Mouse (Mus musculus) heart, embryonic 13.5 days (tissue): ENCODE results near the gene Chrnb1. TPM values are rescaled to one million over a fixed set of nuclear protein-coding genes. Genes with fewer than 3 reads are reported as not detected.

Experiments used
- ATAC-seq: fragments of 200-750 bp; cut with Nextera tagmentation; 2 replicates; pipeline ENCODE4 v1.8.0; 2017; ENCODE audit warnings: moderate TSS enrichment; ENCODE audit not compliant: insufficient number of reproducible peaks, low FRiP score, low TSS enrichment; ENCODE audit errors: extremely low read depth
- H3K27ac ChIP-seq: fragments of 300-500 bp; sonication (generic); replicated peaks from 2 replicates; pipeline ENCODE4 v1.5.1; 2015; ENCODE audit warnings: moderate library complexity, mild to moderate bottlenecking, inconsistent platforms
- H3K27me3 ChIP-seq: fragments of 300-500 bp; sonication (generic); replicated peaks from 2 replicates; pipeline ENCODE4 v1.6.1; 2015; ENCODE audit warnings: mild to moderate bottlenecking, inconsistent platforms
- H3K36me3 ChIP-seq: fragments of 300-500 bp; sonication (generic); 2 replicates; pipeline ENCODE4 v1.6.1; 2015; ENCODE audit warnings: mild to moderate bottlenecking, inconsistent platforms
- H3K4me1 ChIP-seq: fragments of 300-500 bp; sonication (generic); 2 replicates; pipeline ENCODE4 v1.6.1; 2015; ENCODE audit warnings: inconsistent platforms
- H3K4me2 ChIP-seq: fragments of 300-500 bp; sonication (generic); 2 replicates; pipeline ENCODE4 v1.6.1; 2015; ENCODE audit warnings: inconsistent platforms, mild to moderate bottlenecking, moderate library complexity
- H3K4me3 ChIP-seq: fragments of 300-500 bp; sonication (generic); 2 replicates; pipeline ENCODE4 v1.5.1; 2015; ENCODE audit warnings: moderate library complexity, mild to moderate bottlenecking, inconsistent platforms
- H3K9ac ChIP-seq: fragments of 300-500 bp; sonication (generic); 2 replicates; pipeline ENCODE4 v1.6.1; 2015; ENCODE audit warnings: inconsistent platforms, mild to moderate bottlenecking, moderate library complexity
- H3K9me3 ChIP-seq: fragments of 300-500 bp; sonication (generic); 2 replicates; pipeline ENCODE4 v1.6.1; 2016; ENCODE audit warnings: inconsistent platforms
- WGBS: fragments of 180-500 bp; shearing (Covaris S2); methylation state at CpG from one replicate; pipeline ENCODE4 v1.1.7; 2015; ENCODE audit warnings: mixed read lengths; 5-methylcytosine and 5-hydroxymethylcytosine counted together
- polyA plus RNA-seq: library from polyadenylated mRNA; unstranded; fragments of >200 nt; fragmentation: Nextera tagmentation; extraction: Ambion mirVana; gene quantifications from 2 replicates; pipeline ENCODE4 v1.2.1, GENCODE M21; 2015

Chrnb1 gene
- polyA plus RNA-seq, 1 experiment from 2014 or later = 7.9 TPM

DNA sequence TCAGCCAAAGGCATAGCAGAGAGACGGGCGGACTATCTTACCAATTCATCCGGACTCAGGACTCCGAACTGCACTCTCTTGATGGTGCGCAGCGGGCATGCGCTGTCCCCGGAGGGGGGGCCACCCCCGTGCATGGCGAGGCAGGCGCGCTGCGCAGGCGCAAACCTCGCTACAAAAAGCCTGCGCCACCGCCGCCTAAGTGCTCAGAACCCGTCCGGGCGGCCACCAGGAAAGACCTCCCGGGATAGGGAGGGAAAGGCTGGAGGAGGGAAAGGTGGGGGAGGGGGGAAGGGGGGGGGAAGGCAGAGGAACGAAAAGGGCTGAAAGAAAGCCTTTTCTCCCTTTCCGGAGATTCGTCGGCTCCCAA is 37.7 kb downstream of the Chrnb1 start:
- Histone ChIP-seq H3K36me3 (peaks cover 3% of the 10 kb centered on the region; the same call in 1 of the 2 replicates), H3K4me1 (peaks cover 50% of the 10 kb centered on the region), H3K9ac (peak overlapping the region; percentile 95), H3K4me2 (peak overlapping the region; percentile 75), H3K9me3 (no peaks in the 10 kb centered on the region), H3K4me3 (peak overlapping the region; percentile 69), H3K27ac (peak overlapping the region; percentile 99), H3K27me3 (no peaks in the 10 kb centered on the region)
- under 1% methylated on average over 26 of the region's 26 CpGs for WGBS
- peak; percentile 76 for ATAC-seq

DNA sequence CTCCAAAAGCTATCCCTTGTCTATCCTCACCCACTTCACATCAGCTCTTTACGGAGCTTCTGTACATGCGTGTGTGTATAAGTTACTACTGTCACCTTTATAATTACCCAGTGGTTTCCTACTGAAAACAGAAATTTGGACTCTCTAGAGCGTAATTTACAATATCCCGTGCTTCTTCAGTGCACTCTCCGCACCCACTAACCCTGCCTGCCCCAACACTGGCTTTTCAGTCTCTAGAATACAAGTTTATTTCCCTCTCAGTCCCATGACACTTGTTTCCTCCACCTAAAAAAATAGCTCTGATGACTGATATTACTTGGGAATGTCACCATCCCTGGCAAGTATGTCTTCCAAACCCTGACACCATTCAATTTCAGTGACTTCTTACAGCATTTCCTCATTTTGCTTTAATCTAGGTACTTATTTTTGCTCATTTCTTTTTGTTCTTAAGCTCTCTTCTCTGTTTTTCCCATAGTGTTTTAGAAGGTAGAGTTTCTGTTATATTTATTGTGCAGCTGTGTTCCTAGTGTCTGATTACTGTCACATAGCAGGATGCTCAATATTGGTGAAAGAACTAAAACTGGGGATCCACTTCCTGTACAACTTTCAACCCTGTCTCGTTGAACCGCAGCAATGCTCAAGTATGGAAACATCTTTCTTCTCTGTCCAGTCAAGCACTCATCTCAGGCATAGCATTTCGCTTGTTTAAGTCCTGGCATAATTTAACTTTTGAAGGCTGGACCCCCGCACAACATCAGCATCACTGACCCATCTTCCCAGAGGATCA is 38.2 kb downstream of the Chrnb1 start:
- 41% methylated on average over 9 of the region's 9 CpGs for WGBS
- Histone ChIP-seq H3K27me3 (no peaks in the 10 kb centered on the region), H3K4me2 (peak overlapping the region; percentile 75), H3K9ac (peak overlapping the region; percentile 95), H3K4me3 (peak overlapping the region; percentile 69), H3K36me3 (peaks cover 3% of the 10 kb centered on the region; the same call in 1 of the 2 replicates), H3K9me3 (no peaks in the 10 kb centered on the region), H3K27ac (peak overlapping the region; percentile 99), H3K4me1 (peaks cover 56% of the 10 kb centered on the region)
- ATAC-seq = no peak

DNA sequence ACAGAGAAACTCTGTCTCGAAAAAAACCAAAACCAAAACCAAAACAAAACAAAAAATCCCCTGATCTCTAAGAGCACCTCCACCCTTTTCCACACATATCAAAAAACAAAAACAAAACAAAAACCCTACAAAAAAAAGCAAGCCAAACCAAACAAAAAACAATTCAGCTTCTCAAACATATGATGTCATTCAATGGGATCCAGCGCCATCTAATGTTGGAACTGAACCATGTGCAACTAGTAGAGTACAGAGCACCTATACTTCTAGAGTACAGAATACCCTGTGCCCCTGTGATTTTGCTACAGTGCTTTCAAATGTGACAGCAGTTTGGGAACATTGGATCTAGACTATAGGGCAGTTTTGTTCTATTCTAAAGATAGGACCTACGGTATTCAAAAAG is 41.0 kb downstream of the Chrnb1 start:
- peaks cover 3% of the 10 kb centered on the region; the same call in 1 of the 2 replicates for H3K36me3 ChIP-seq
- H3K4me3 ChIP-seq = no peak overlapping the region
- H3K4me2 ChIP-seq = peak overlapping the region; percentile 75
- ATAC-seq = no peak
- H3K27ac ChIP-seq = no peak overlapping the region
- no peaks in the 10 kb centered on the region for H3K9me3 ChIP-seq
- 53% methylated on average over 3 of the region's 3 CpGs for WGBS
- peaks cover 61% of the 10 kb centered on the region for H3K4me1 ChIP-seq
- no peaks in the 10 kb centered on the region for H3K27me3 ChIP-seq
- no peak overlapping the region for H3K9ac ChIP-seq

DNA sequence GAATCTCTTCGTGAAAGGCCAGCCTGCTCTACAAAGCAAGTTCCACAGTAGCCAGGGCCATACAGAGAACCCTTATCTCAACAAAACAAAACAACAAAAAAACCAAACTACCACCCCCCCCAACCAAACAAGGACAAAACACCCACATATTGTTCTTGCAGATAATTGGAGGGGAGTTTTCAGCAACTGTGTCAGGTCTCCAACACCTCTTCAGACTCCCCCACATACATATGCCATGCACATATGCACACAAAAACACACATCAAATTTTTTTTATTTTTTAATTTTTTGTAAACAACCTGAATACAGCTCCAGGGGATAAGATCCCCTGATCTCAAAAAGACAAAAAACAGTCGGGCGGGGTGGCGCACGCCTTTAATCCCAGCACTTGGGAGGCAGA is 41.5 kb downstream of the Chrnb1 start:
- Histone ChIP-seq H3K9me3 (no peaks in the 10 kb centered on the region), H3K4me2 (no peak overlapping the region), H3K9ac (peak overlapping the region; percentile 54; the same call in 1 of the 2 replicates), H3K4me3 (no peak overlapping the region), H3K4me1 (peaks cover 58% of the 10 kb centered on the region), H3K27ac (no peak overlapping the region), H3K27me3 (no peaks in the 10 kb centered on the region), H3K36me3 (peaks cover 3% of the 10 kb centered on the region; the same call in 1 of the 2 replicates)
- 78% methylated on average over 5 of the region's 5 CpGs for WGBS
- no peak for ATAC-seq

DNA sequence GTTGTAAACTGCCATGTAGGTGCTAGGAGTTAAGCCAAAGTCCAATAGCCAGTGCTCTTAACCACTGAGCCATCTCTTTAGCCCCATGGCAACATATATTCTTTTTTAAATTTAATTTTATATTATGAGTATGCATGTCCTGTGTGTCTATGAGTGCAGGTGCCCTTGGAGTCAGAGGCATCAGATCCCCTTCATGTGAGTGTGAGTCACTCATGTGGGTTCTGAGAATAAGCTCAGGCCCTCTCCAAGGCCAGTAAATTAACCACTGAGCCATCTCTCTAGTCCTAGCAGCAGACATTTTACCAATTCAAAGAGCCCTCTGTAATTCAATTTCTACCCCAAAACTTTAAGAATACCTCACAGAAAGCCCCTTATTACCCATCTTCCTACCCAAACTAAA is 43.1 kb downstream of the Chrnb1 start:
- ATAC-seq = no peak
- peak overlapping the region; percentile 63 for H3K9ac ChIP-seq
- H3K27ac ChIP-seq = 0 out of 2 replicates have a peak overlapping the region, but pooled peaks have one; percentile 2

DNA sequence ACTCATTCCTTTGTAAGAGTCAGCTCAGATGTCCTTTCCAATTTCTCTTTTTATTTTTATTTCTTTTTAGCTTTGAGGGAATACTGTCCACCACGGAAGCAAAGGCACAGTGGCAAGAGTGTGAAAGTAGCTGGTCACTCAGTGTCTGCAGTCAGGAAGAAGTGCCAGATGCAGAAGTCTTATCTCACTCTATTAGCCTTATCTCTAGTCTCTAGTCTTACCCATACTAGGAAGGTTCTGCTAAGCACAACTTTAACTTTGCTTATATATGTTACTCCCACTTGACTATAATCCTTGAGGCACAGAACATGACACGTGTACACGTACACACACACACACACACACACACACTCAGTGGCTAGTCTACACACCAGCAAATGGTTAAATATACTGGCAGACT is 44.1 kb downstream of the Chrnb1 start:
- H3K36me3 ChIP-seq = peaks cover 24% of the 10 kb centered on the region
- peak overlapping the region; percentile 13; the same call in 1 of the 2 replicates for H3K4me2 ChIP-seq
- 16% methylated on average over 3 of the region's 3 CpGs for WGBS
- peaks cover 48% of the 10 kb centered on the region for H3K4me1 ChIP-seq
- peak overlapping the region; percentile 63 for H3K9ac ChIP-seq
- H3K4me3 ChIP-seq = no peak overlapping the region
- H3K27me3 ChIP-seq = no peaks in the 10 kb centered on the region
- H3K9me3 ChIP-seq = no peaks in the 10 kb centered on the region
- ATAC-seq = no peak
- H3K27ac ChIP-seq = peak overlapping the region; percentile 63

More for the DNA sequence above, 43.1 kb downstream of the Chrnb1 start:
- H3K27me3 ChIP-seq = no peaks in the 10 kb centered on the region
- H3K4me1 ChIP-seq = peaks cover 58% of the 10 kb centered on the region
- no peak overlapping the region for H3K4me2 ChIP-seq
- peaks cover 14% of the 10 kb centered on the region for H3K36me3 ChIP-seq
- H3K9me3 ChIP-seq = no peaks in the 10 kb centered on the region
- H3K4me3 ChIP-seq = no peak overlapping the region

Other genes with a start within 250 kb of the Chrnb1 start
- 0.07 and 0.28 TPM in 2 replicates for gene Dnah2, start 246.8 kb downstream of the Chrnb1 start, polyA plus RNA-seq
- gene Efnb3, start 235.7 kb downstream of the Chrnb1 start, polyA plus RNA-seq = 56.2 and 59.9 TPM in 2 replicates
- 16.8 TPM in 2 replicates for gene Wrap53, start 215.7 kb downstream of the Chrnb1 start, polyA plus RNA-seq
- 82.6 and 86.5 TPM in 2 replicates for gene Trp53, start 215.6 kb downstream of the Chrnb1 start, polyA plus RNA-seq
- gene Atp1b2, start 190.0 kb downstream of the Chrnb1 start, polyA plus RNA-seq = 24.5 and 25.0 TPM in 2 replicates
- gene Shbg, start 178.0 kb downstream of the Chrnb1 start, polyA plus RNA-seq = 0.23 and 1.7 TPM in 2 replicates
- 17.5 and 18.1 TPM in 2 replicates for gene Sat2, start 173.9 kb downstream of the Chrnb1 start, polyA plus RNA-seq
- gene Fxr2, start 163.0 kb downstream of the Chrnb1 start, polyA plus RNA-seq = 22.1 and 25.6 TPM in 2 replicates
- not detected in 2 replicates for gene Sox15, start 140.6 kb downstream of the Chrnb1 start, polyA plus RNA-seq
- 51.3 and 52.0 TPM in 2 replicates for gene Mpdu1, start 133.3 kb downstream of the Chrnb1 start, polyA plus RNA-seq
- 8.8 and 10.5 TPM in 2 replicates for gene Cd68, start 129.8 kb downstream of the Chrnb1 start, polyA plus RNA-seq
- gene Eif4a1, start 123.5 kb downstream of the Chrnb1 start, polyA plus RNA-seq = 372 and 373 TPM in 2 replicates
- 59.2 and 63.5 TPM in 2 replicates for gene Senp3, start 113.9 kb downstream of the Chrnb1 start, polyA plus RNA-seq
- 0.23 and 0.38 TPM in 2 replicates for gene Tnfsf13, start 110.2 kb downstream of the Chrnb1 start, polyA plus RNA-seq
- gene Tnfsf12, start 100.1 kb downstream of the Chrnb1 start, polyA plus RNA-seq = 4.7 and 5.7 TPM in 2 replicates
- 3.3 and 3.4 TPM in 2 replicates for gene Tnfsfm13, start 99.8 kb downstream of the Chrnb1 start, polyA plus RNA-seq
- gene Polr2a, start 37.3 kb downstream of the Chrnb1 start, polyA plus RNA-seq = 16.1 and 19.1 TPM in 2 replicates
- gene Slc35g3, start 34.0 kb downstream of the Chrnb1 start, polyA plus RNA-seq = 0.19 and 0.51 TPM in 2 replicates
- gene Zbtb4, start 30.0 kb downstream of the Chrnb1 start, polyA plus RNA-seq = 2.7 and 3.1 TPM in 2 replicates
- 2.0 and 2.3 TPM in 2 replicates for gene Fgf11, start 5.9 kb upstream of the Chrnb1 start, polyA plus RNA-seq
- 1.8 and 1.9 TPM in 2 replicates for gene Tmem102, start 9.7 kb upstream of the Chrnb1 start, polyA plus RNA-seq
- gene Gm39566, start 19.4 kb upstream of the Chrnb1 start, polyA plus RNA-seq = not detected in 2 replicates
- not detected in 2 replicates for gene Spem2, start 22.5 kb upstream of the Chrnb1 start, polyA plus RNA-seq
- not detected in 2 replicates for gene Spem1, start 26.2 kb upstream of the Chrnb1 start, polyA plus RNA-seq
- 2.0 and 2.4 TPM in 2 replicates for gene Nlgn2, start 41.8 kb upstream of the Chrnb1 start, polyA plus RNA-seq
- gene Tmem256, start 42.6 kb upstream of the Chrnb1 start, polyA plus RNA-seq = 330 and 361 TPM in 2 replicates
- gene Plscr3, start 50.4 kb upstream of the Chrnb1 start, polyA plus RNA-seq = 75.4 and 76.2 TPM in 2 replicates
- gene Tnk1, start 62.8 kb upstream of the Chrnb1 start, polyA plus RNA-seq = 0.38 and 0.56 TPM in 2 replicates
- gene Tmem95, start 82.1 kb upstream of the Chrnb1 start, polyA plus RNA-seq = not detected in 2 replicates
- 3.9 TPM in 2 replicates for gene Kctd11, start 85.5 kb upstream of the Chrnb1 start, polyA plus RNA-seq
- 7.0 and 8.2 TPM in 2 replicates for gene Acap1, start 99.6 kb upstream of the Chrnb1 start, polyA plus RNA-seq
- gene 2810408A11Rik, start 105.0 kb upstream of the Chrnb1 start, polyA plus RNA-seq = 4.0 and 4.1 TPM in 2 replicates
- 7.8 and 8.1 TPM in 2 replicates for gene Neurl4, start 105.1 kb upstream of the Chrnb1 start, polyA plus RNA-seq
- 45.0 and 52.2 TPM in 2 replicates for gene Gps2, start 117.9 kb upstream of the Chrnb1 start, polyA plus RNA-seq
- 1,157 and 1,215 TPM in 2 replicates for gene Eif5a, start 126.0 kb upstream of the Chrnb1 start, polyA plus RNA-seq
- 3.1 TPM in 2 replicates for gene Ybx2, start 139.9 kb upstream of the Chrnb1 start, polyA plus RNA-seq
- 25.8 and 30.3 TPM in 2 replicates for gene Slc2a4, start 152.2 kb upstream of the Chrnb1 start, polyA plus RNA-seq
- 6.3 and 7.4 TPM in 2 replicates for gene Cldn7, start 168.8 kb upstream of the Chrnb1 start, polyA plus RNA-seq
- gene Ctdnep1, start 185.2 kb upstream of the Chrnb1 start, polyA plus RNA-seq = 21.0 and 21.1 TPM in 2 replicates
- 111 and 119 TPM in 2 replicates for gene Elp5, start 186.6 kb upstream of the Chrnb1 start, polyA plus RNA-seq
- gene Gabarap, start 195.2 kb upstream of the Chrnb1 start, polyA plus RNA-seq = 456 and 466 TPM in 2 replicates
- 43.8 and 47.9 TPM in 2 replicates for gene Phf23, start 199.8 kb upstream of the Chrnb1 start, polyA plus RNA-seq
- 20.7 and 22.0 TPM in 2 replicates for gene Dvl2, start 204.7 kb upstream of the Chrnb1 start, polyA plus RNA-seq
- gene Acadvl, start 219.5 kb upstream of the Chrnb1 start, polyA plus RNA-seq = 131 and 140 TPM in 2 replicates
- 4.7 and 5.1 TPM in 2 replicates for gene Dlg4, start 221.0 kb upstream of the Chrnb1 start, polyA plus RNA-seq